Mouse (Mus musculus): Measurements from ENCODE around the gene Gm10999. TPM values are rescaled to one million over a fixed set of nuclear protein-coding genes. Genes with fewer than 3 reads are reported as not detected.
"Not testable (repeated sequence)": the region's sequence is repeated elsewhere in the genome, so short reads cannot be mapped to it uniquely, and the experiment has no call there.

The Gm10999 gene
- not detected in 2 replicates for polyA plus RNA-seq (2015; fragmentation: Nextera tagmentation; extraction: Ambion mirVana)

DNA sequence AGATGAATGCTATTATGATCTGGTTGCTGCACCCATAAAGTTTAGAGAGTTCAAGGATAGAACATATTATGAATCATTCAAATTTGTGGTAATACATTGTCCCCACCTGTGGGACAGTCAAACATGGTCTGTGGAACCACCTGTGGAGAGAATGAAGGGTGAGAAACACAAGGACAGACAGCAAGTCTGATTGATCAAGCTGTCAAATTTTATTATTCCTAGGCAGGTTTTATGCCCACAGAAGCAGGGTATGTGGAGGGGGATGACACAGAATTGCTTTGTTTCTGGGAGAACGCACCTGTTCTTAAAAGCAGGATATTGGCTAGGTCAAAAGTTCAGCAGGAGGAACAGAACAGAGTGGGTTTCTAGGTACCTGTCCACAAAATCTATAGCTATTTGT, at the start of gene Gm10999:
Gene Gm10999 (minus strand): TSS at position 101 of the 400 bp plus-strand sequence.
- Histone ChIP-seq H3K4me2 (ENCODE audit: low read depth, low read length) (no peak within 1 kb of the TSS), H3K4me1 (ENCODE audit: control insufficient read depth, insufficient read depth, low read length) (no peaks in the 10 kb centered on the region), H3K27me3 (replicated peaks; ENCODE audit: control insufficient read depth, insufficient read depth, low read length) (no peaks in the 10 kb centered on the region), H3K9me3 (ENCODE audit: control insufficient read depth, low read length) (no peaks in the 10 kb centered on the region), H3K9ac (ENCODE audit: low read depth, low read length) (no peak within 1 kb of the TSS), H3K36me3 (ENCODE audit: control insufficient read depth, insufficient read depth, low read length) (no peaks in the 10 kb centered on the region), H3K27ac (ENCODE audit: low read length) (no peak within 1 kb of the TSS), H3K4me3 (ENCODE audit: low read length) (no peak within 1 kb of the TSS)
- 54% methylated on average over 1 of the region's 1 CpGs for WGBS
- no peak for ATAC-seq

DNA sequence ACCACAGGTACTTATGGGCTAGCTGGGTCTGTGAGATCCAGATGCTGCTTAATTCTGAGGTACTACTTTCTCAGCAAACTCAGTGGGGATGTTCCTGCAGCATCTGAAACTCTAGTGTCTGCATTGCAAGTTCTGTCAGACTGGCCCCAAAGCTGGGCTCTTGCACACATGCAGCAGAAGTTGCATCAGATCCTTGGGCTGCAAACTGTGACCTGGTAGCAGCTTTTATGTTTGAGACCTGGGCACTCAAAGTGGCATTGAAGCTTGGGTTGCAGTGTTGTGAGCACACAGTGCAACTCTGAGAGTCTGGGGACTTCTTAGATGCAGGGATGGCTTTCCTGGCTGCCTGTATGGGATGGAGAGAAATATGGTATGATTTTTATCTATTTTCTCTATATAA, 2.0 kb upstream of the Gm10999 start:
- Histone ChIP-seq H3K9ac (ENCODE audit: low read depth, low read length) (no peak overlapping the region), H3K9me3 (ENCODE audit: control insufficient read depth, low read length) (no peaks in the 10 kb centered on the region), H3K27ac (ENCODE audit: low read length) (no peak overlapping the region), H3K4me1 (ENCODE audit: control insufficient read depth, insufficient read depth, low read length) (no peaks in the 10 kb centered on the region), H3K4me3 (ENCODE audit: low read length) (no peak overlapping the region), H3K4me2 (ENCODE audit: low read depth, low read length) (no peak overlapping the region), H3K36me3 (ENCODE audit: control insufficient read depth, insufficient read depth, low read length) (no peaks in the 10 kb centered on the region), H3K27me3 (replicated peaks; ENCODE audit: control insufficient read depth, insufficient read depth, low read length) (no peaks in the 10 kb centered on the region)
- no peak for ATAC-seq

DNA sequence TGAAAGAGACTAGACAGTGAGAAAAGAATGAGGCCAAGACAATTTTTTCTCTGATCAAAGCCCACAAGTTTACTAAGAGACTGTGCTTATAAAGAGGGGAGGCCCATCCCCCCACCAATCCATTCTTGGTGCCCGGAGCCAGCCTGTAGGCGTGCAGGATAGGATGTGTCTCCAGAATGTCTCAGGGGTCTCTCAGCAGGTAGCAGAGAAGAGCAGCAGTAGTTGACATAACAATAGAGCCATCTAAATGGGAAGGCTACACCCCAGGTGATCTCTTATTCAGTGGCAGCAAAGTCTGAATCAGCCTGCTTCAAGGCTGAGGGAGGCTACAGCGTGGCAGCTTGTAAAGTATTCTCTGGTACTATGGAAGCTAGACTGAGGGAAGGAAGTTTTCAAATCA, 15.7 kb downstream of the Gm10999 start:
- WGBS, result 69% methylated on average over 3 of the region's 3 CpGs
- H3K4me1 ChIP-seq (ENCODE audit: control insufficient read depth, insufficient read depth, low read length); H3K4me3 ChIP-seq (ENCODE audit: low read length); H3K9me3 ChIP-seq (ENCODE audit: control insufficient read depth, low read length); H3K27ac ChIP-seq (ENCODE audit: low read length); H3K9ac ChIP-seq (ENCODE audit: low read depth, low read length); H3K36me3 ChIP-seq (ENCODE audit: control insufficient read depth, insufficient read depth, low read length); H3K27me3 ChIP-seq (replicated peaks; ENCODE audit: control insufficient read depth, insufficient read depth, low read length); H3K4me2 ChIP-seq (ENCODE audit: low read depth, low read length); ATAC-seq: not testable (repeated sequence)

Other genes with a start within 250 kb of the Gm10999 start
- gene Ccdc7a, start 66.1 kb downstream of the Gm10999 start, polyA plus RNA-seq (2015; fragmentation: Nextera tagmentation; extraction: Ambion mirVana), result not detected in 2 replicates
- not detected in 2 replicates for gene Ccdc7b, start 64.5 kb downstream of the Gm10999 start, polyA plus RNA-seq (2015; fragmentation: Nextera tagmentation; extraction: Ambion mirVana)
- gene 2610044O15Rik8, start 102.7 kb upstream of the Gm10999 start, polyA plus RNA-seq (2015; fragmentation: Nextera tagmentation; extraction: Ambion mirVana), result 14.0 and 14.5 TPM in 2 replicates